ENCODE assay signal across 10 mouse cellular contexts in the genomic region with DNA sequence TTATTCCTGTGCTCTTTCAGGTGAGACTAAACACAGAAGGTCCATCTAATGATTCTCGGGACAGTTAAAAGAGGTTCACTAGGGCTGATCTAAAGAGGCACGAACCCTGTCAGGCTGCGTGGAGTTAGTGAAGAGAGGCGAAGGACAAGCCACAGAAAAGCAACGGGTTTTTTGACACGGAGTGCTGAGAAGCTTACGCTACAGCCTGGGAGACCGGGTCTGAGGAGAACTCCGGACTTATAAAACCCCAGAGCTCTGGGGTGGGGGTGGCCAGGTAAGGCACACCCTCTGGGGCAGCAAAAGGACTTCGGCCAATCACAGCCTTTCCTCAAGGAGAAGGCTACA. TPM values are rescaled to one million over a fixed set of nuclear protein-coding genes. Genes with fewer than 3 reads are reported as not detected.
DNase-seq lines count a peak whose midpoint lies in the region; ATAC-seq and TF ChIP-seq lines count a peak whose summit lies in the region.
"Had no signal": no experiment of that assay in that cellular context is flagged by ENCODE, and none has a peak within 500 bp of the region (broad histone marks: within the 10 kb centered on the region; RNA-seq: fewer than 3 reads in every experiment).

No protein-coding gene starts in this region.

- H3K27ac ChIP-seq in cerebellum, adult 2 months (ENCODE audit: insufficient read depth, low read length), result peak overlapping the region; percentile 92
- 0 out of 2 replicates have a peak overlapping the region, but pooled peaks have one; percentile 64 for H3K27ac ChIP-seq in neural tube, embryonic 11.5 days (ENCODE audit: low read depth, low read length)
- peak overlapping the region; percentile 100 for H3K27ac ChIP-seq in limb, embryonic 15.5 days
- peak overlapping the region; percentile 81 for H3K27ac ChIP-seq in stomach, embryonic 16.5 days (ENCODE audit: low read length)

- 0% methylated on average over 10 of the region's 10 CpGs for WGBS in cerebellum, adult 2 months
- under 1% methylated on average over 10 of the region's 10 CpGs for WGBS in neural tube, embryonic 11.5 days
- WGBS in limb, embryonic 15.5 days, result 0% methylated on average over 10 of the region's 10 CpGs
- WGBS in stomach, embryonic 16.5 days, result 0% methylated on average over 10 of the region's 10 CpGs

- H3K4me2 ChIP-seq in neural tube, embryonic 11.5 days (ENCODE audit: low read depth), result peak overlapping the region; percentile 78
- H3K4me2 ChIP-seq in limb, embryonic 15.5 days, result peak overlapping the region; percentile 92
- peak overlapping the region; percentile 86 for H3K4me2 ChIP-seq in stomach, embryonic 16.5 days (ENCODE audit: low read depth, low read length)

- no peak overlapping the region; the same call in 1 of the 2 replicates for H3K9ac ChIP-seq in neural tube, embryonic 11.5 days (ENCODE audit: low read length)
- H3K9ac ChIP-seq in limb, embryonic 15.5 days, result peak overlapping the region; percentile 58; the same call in 1 of the 2 replicates
- H3K9ac ChIP-seq in stomach, embryonic 16.5 days (ENCODE audit: low read length), result peak overlapping the region; percentile 75

- no peak for ATAC-seq in neural tube, embryonic 11.5 days (ENCODE audit: insufficient read depth, low FRiP score, low TSS enrichment)
- no peak for ATAC-seq in limb, embryonic 15.5 days (ENCODE audit: insufficient number of reproducible peaks, low FRiP score, low TSS enrichment, low read depth)
- ATAC-seq in stomach, embryonic 16.5 days (ENCODE audit: insufficient read depth, low FRiP score), result no peak

- peak overlapping the region; percentile 92 for H3K4me3 ChIP-seq in cerebellum, adult 2 months (replicated peaks; ENCODE audit: insufficient read depth, low read depth, low read length)
- peak overlapping the region; percentile 58 for H3K4me3 ChIP-seq in neural tube, embryonic 11.5 days (ENCODE audit: low read depth, low read length)
- H3K4me3 ChIP-seq in limb, embryonic 15.5 days, result peak overlapping the region; percentile 72
- H3K4me3 ChIP-seq in stomach, embryonic 16.5 days (replicated peaks; ENCODE audit: low read length), result peak overlapping the region; percentile 57

- peaks cover 5% of the 10 kb centered on the region; the same call in 1 of the 2 replicates for H3K36me3 ChIP-seq in neural tube, embryonic 11.5 days (ENCODE audit: control insufficient read depth, insufficient read depth, low read length)
- peaks cover 27% of the 10 kb centered on the region for H3K36me3 ChIP-seq in limb, embryonic 15.5 days
- H3K36me3 ChIP-seq in stomach, embryonic 16.5 days (ENCODE audit: control insufficient read depth, insufficient read depth, low read length), result peaks cover 4% of the 10 kb centered on the region; the same call in 1 of the 2 replicates

- intact Hi-C loops in left cerebral cortex, postnatal 25 days (cut with DNase I), result no loop called here

- no peaks in the 10 kb centered on the region for H3K27me3 ChIP-seq in cerebellum, adult 2 months (ENCODE audit: control insufficient read depth, insufficient read depth, low read length)
- H3K27me3 ChIP-seq in neural tube, embryonic 11.5 days (ENCODE audit: control insufficient read depth, insufficient read depth, low read length), result no peaks in the 10 kb centered on the region
- H3K27me3 ChIP-seq in limb, embryonic 15.5 days, result no peaks in the 10 kb centered on the region
- H3K27me3 ChIP-seq in stomach, embryonic 16.5 days (ENCODE audit: control insufficient read depth, insufficient read depth, low read length), result no peaks in the 10 kb centered on the region

- DNase-seq in cerebellum, adult 2 months, result no peak
- DNase-seq in cerebellum, postnatal 14 days, result no peak
- DNase-seq in neural tube, embryonic 11.5 days (ENCODE audit: low spot score), result no peak
- no peak for DNase-seq in neural tube, embryonic 10.5 days (ENCODE audit: extremely low spot score, low spot score)
- DNase-seq in left cerebral cortex, postnatal 25 days (ENCODE audit: low spot score in 2 of 2), result no peak
- DNase-seq in left cerebral cortex, adult 11 months (ENCODE audit: low spot score), result no peak

- TF ChIP-seq POLR2A in cerebellum, adult 2 months (IDR thresholded peaks at IDR 0.05; ENCODE audit: borderline replicate concordance, insufficient read depth, low read length), result peak; percentile 98

- H3K9me3 ChIP-seq in neural tube, embryonic 11.5 days (ENCODE audit: control insufficient read depth, low read length), result no peaks in the 10 kb centered on the region
- H3K9me3 ChIP-seq in limb, embryonic 15.5 days, result no peaks in the 10 kb centered on the region
- H3K9me3 ChIP-seq in stomach, embryonic 16.5 days (replicated peaks; ENCODE audit: control insufficient read depth, low read length), result no peaks in the 10 kb centered on the region

- peaks cover 23% of the 10 kb centered on the region for H3K4me1 ChIP-seq in cerebellum, adult 2 months (ENCODE audit: control insufficient read depth, insufficient read depth, low read length)
- peaks cover 23% of the 10 kb centered on the region for H3K4me1 ChIP-seq in neural tube, embryonic 11.5 days (ENCODE audit: control insufficient read depth, insufficient read depth, low read length)
- H3K4me1 ChIP-seq in limb, embryonic 15.5 days, result peaks cover 38% of the 10 kb centered on the region
- peaks cover 29% of the 10 kb centered on the region for H3K4me1 ChIP-seq in stomach, embryonic 16.5 days (ENCODE audit: control insufficient read depth, insufficient read depth, low read length)

- no peak for TF ChIP-seq CTCF in cerebellum, adult 2 months (IDR thresholded peaks at IDR 0.05; ENCODE audit: borderline replicate concordance, insufficient read depth, low read depth, low read length)

RNA-seq across cellular contexts. Expression of a gene that starts 0.4 kb away (rescaled TPM):
- polyA plus RNA-seq in cerebellum, adult 2 months (2012; rRNA removed), result 121 and 131 TPM in 2 replicates
- polyA plus RNA-seq in neural tube, embryonic 11.5 days (2014; fragmentation: Nextera tagmentation; extraction: Ambion mirVana), result 103 and 105 TPM in 2 replicates
- 81.0 and 88.5 TPM in 2 replicates for polyA plus RNA-seq in limb, embryonic 15.5 days (2015; fragmentation: Nextera tagmentation; extraction: Ambion mirVana)
- polyA plus RNA-seq in stomach, embryonic 16.5 days (2015; fragmentation: Nextera tagmentation; extraction: Ambion mirVana), result 84.0 and 87.0 TPM in 2 replicates
- total RNA-seq in left cerebral cortex, postnatal 25 days (2021), result 10 to 100 TPM; 26.9 to 28.8 TPM

RNA-seq across cellular contexts. Expression of a gene that starts 0.7 kb away (rescaled TPM):
- polyA plus RNA-seq in cerebellum, adult 2 months (2012; rRNA removed), result 130 and 149 TPM in 2 replicates
- polyA plus RNA-seq in neural tube, embryonic 11.5 days (2014; fragmentation: Nextera tagmentation; extraction: Ambion mirVana), result 24.8 and 26.1 TPM in 2 replicates
- polyA plus RNA-seq in limb, embryonic 15.5 days (2015; fragmentation: Nextera tagmentation; extraction: Ambion mirVana), result 16.7 and 17.9 TPM in 2 replicates
- polyA plus RNA-seq in stomach, embryonic 16.5 days (2015; fragmentation: Nextera tagmentation; extraction: Ambion mirVana), result 14.3 and 15.1 TPM in 2 replicates
- 10 to 100 TPM; 93.6 to 96.2 TPM for total RNA-seq in left cerebral cortex, postnatal 25 days (2021)

RNA-seq across cellular contexts. Expression of a gene that starts 7.1 kb away (rescaled TPM):
- 8.5 and 10.4 TPM in 2 replicates for polyA plus RNA-seq in cerebellum, adult 2 months (2012; rRNA removed)
- polyA plus RNA-seq in neural tube, embryonic 11.5 days (2014; fragmentation: Nextera tagmentation; extraction: Ambion mirVana), result 3.0 and 3.4 TPM in 2 replicates
- polyA plus RNA-seq in limb, embryonic 15.5 days (2015; fragmentation: Nextera tagmentation; extraction: Ambion mirVana), result 2.1 and 2.7 TPM in 2 replicates
- polyA plus RNA-seq in stomach, embryonic 16.5 days (2015; fragmentation: Nextera tagmentation; extraction: Ambion mirVana), result 2.0 and 3.6 TPM in 2 replicates
- total RNA-seq in left cerebral cortex, postnatal 25 days (2021), result 1 to 10 TPM; 2.6 to 2.7 TPM

RNA-seq across cellular contexts. Expression of a gene that starts 14.1 kb away (rescaled TPM):
- polyA plus RNA-seq in cerebellum, adult 2 months (2012; rRNA removed), result not detected in 2 replicates
- 4.1 and 10.3 TPM in 2 replicates for polyA plus RNA-seq in neural tube, embryonic 11.5 days (2014; fragmentation: Nextera tagmentation; extraction: Ambion mirVana)
- polyA plus RNA-seq in limb, embryonic 15.5 days (2015; fragmentation: Nextera tagmentation; extraction: Ambion mirVana), result 3.6 and 7.7 TPM in 2 replicates
- polyA plus RNA-seq in stomach, embryonic 16.5 days (2015; fragmentation: Nextera tagmentation; extraction: Ambion mirVana), result not detected in 2 replicates
- total RNA-seq in left cerebral cortex, postnatal 25 days (2021), result not detected
- total RNA-seq: left cerebral cortex, adult 18-20 months had no signal
- polyA plus RNA-seq: thymus, postnatal 0 days had no signal

RNA-seq across cellular contexts. Expression of a gene that starts 47.3 kb away (rescaled TPM):
- polyA plus RNA-seq in cerebellum, adult 2 months (2012; rRNA removed), result 539 and 562 TPM in 2 replicates
- 220 and 232 TPM in 2 replicates for polyA plus RNA-seq in neural tube, embryonic 11.5 days (2014; fragmentation: Nextera tagmentation; extraction: Ambion mirVana)
- polyA plus RNA-seq in limb, embryonic 15.5 days (2015; fragmentation: Nextera tagmentation; extraction: Ambion mirVana), result 201 and 221 TPM in 2 replicates
- polyA plus RNA-seq in stomach, embryonic 16.5 days (2015; fragmentation: Nextera tagmentation; extraction: Ambion mirVana), result 166 TPM in 2 replicates
- 100 to 1,000 TPM; 464 to 469 TPM for total RNA-seq in left cerebral cortex, postnatal 25 days (2021)
